Mouse (Mus musculus) cerebellum, adult 11 months (tissue): ENCODE measurements around the gene Matn1.
A peak's percentile ranks its signal among the peaks of the same experiment; 100 is the strongest.

ENCODE experiments used
- DNase-seq: peaks from one replicate; pipeline ENCODE4 v3.0.0; 2022

Matn1 gene

DNA sequence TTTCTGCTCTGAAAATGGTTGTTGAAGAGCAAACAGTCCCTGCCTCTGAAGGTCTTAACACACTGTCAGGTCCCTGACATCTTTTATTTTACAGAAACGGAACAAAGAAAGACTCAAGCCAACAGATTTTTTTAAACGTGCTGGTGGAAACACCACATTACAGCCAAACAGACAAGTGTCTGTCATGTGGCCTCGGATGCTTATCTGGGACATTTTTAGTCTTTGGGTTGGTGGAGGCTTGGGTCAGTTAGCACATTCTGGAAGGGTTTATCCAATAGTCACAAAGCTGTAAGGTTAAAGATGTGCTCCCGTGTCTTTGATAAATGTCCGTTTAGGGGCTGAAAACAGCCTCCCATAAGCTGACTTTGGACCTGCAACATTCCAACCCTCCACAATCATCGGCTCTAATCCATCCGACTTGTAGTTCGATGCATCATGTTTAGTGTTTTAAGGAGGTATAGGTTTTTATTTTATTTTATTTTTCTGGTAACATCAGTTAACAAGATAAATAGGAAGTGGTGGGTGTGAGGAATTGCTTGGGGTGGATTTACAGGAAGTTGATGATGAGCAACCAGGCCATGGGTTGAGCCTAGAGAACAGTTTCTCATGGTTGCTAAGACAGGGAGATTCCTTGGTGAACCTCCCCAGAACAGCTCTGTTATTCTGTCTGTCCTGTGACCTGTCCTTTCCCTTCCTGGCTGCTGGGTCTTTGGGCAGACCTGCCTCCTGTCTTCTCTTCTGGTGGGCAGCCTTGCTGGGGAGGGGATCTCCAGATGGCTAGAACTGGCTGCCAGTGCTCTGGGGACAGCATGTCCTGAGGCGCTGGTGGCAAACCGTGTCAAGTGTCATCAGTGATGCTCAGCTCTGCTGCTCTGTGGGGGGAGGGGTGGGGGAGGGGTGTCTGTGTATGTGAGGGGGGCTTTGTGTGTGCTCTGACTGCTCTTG lies 25.1 kb upstream of the Matn1 start:
- DNase-seq, result no peak

- no peak for DNase-seq
Observed at GRCm38 (mm10) chr4:130919750-130920356, 24.3 kb upstream of the Matn1 start.

- DNase-seq, result no peak
Observed at GRCm38 (mm10) chr4:130920951-130921693, 23.1 kb upstream of the Matn1 start.

- no peak for DNase-seq
Observed at GRCm38 (mm10) chr4:130921986-130922385, 22.2 kb upstream of the Matn1 start.

- DNase-seq, result no peak
Observed at GRCm38 (mm10) chr4:130926274-130926673, 17.9 kb upstream of the Matn1 start.

DNA sequence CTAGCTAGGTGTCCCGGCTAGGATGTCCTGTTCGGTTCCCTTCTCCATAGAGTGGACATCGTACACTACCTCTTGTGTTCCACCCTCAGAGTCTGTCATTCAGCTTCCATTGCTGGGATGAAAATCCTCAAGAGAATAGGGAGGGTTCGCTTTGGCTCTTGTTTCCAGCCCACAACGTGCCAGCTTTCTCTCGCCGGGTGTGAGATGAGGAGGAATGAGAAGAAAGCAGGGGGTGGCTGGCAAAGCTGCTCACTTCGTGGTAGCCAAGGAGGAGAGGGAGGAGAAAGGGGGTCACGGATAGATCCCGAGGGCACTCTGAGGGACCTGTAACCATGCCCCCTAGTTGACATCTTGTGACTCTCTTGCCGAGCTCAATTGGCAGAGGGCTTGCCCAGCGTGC lies 16.4 kb upstream of the Matn1 start:
- no peak for DNase-seq

- DNase-seq, result no peak
Observed at GRCm38 (mm10) chr4:130942644-130943043, 1.5 kb upstream of the Matn1 start.

DNA sequence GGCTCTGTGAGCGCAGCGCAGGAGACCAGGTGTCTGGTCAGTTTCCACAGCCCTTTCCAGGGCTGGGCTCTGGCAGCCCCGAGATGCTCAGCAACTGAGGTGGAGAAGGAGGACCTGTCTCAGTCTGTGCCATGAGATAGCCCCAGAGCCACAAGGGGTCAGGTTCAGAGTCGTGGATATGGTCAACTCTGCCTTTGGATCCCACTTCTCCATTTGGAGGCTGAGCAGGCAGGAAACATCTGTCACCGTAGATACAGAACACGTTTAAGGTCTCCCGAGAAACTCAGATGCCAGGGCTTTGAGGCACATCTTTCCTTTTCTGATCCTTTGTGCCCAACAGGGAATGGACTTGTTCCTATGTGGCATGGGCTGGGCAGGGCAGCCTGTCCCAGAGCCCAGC lies 594 bp downstream of the Matn1 start:
- DNase-seq, result no peak

GRCm38 (mm10) chr4:130947094-130947647 lies 3.0 kb downstream of the Matn1 start:
- peak; percentile 8 for DNase-seq

GRCm38 (mm10) chr4:130949821-130950384 lies 5.7 kb downstream of the Matn1 start:
- DNase-seq, result no peak

- peak; percentile 19 for DNase-seq
Observed at GRCm38 (mm10) chr4:130952531-130952930, 8.3 kb downstream of the Matn1 start.

DNA sequence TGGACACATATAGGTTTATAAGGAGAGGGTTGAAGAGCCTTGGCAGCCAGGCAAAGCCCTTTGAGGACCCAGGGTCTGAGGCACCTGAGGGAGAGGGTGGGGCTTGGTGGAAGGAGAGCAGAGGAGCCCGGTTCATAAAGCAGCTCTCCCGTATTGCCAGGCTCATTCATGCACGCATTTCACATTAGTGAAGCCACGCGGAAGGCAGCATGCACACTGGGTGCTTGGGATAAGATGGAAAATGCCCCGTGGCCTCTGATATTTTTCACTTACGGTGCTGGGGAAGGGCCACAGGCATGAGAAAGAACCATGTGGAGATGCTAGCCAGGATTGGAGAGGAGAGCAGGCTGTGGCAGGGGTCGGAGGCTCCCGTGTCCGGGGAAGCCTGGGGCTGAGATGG lies 13.0 kb downstream of the Matn1 start:
- DNase-seq, result no peak

GRCm38 (mm10) chr4:130958812-130959211 lies 14.6 kb downstream of the Matn1 start:
- no peak for DNase-seq

DNA sequence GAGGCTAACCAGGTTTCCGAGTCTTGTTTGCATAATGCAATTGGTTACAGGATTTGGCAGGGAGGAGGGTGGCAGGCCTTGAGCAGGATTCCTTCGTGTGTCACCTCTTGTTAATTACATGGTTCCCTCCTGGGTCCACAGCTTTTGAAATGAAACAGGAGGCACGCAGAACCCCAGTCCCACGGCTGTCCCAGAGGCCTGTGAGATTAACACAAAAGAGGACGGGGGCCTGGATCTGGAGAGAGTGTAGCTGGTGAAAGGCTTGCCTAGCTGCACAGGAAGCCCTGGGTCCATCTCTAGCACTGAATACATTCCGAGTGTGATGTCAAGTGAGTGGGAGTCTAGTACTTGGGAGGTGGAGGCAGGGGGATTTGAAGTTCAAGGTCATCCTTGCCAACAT lies 15.5 kb downstream of the Matn1 start:
- no peak for DNase-seq

GRCm38 (mm10) chr4:130960118-130960734 lies 16.0 kb downstream of the Matn1 start:
- DNase-seq, result peak; percentile 85

- no peak for DNase-seq
Observed at GRCm38 (mm10) chr4:130971278-130971677, 27.1 kb downstream of the Matn1 start.

DNA sequence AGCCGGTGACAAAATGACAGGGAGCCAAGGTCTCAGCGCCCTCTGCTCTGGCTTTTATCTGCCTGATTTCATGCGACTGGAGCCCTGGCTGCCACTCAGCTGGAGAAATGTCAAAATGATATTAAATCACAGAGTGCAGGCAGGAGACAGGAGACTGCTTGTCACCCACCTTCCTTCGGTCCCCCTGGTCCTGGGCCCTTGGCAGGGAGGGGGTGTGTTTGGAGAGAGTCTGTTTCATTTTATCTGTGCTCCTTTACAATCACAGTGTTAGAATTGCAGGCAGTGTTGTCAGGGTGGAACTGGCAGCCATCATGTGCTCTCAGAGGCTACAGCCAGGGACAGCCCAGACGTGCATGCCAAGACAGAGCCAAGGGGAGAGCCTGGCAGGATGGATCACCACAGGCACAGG lies 28.2 kb downstream of the Matn1 start:
- peak; percentile 28 for DNase-seq

- DNase-seq, result peak; percentile 8
Observed at GRCm38 (mm10) chr4:130973332-130974263, 29.4 kb downstream of the Matn1 start.

DNA sequence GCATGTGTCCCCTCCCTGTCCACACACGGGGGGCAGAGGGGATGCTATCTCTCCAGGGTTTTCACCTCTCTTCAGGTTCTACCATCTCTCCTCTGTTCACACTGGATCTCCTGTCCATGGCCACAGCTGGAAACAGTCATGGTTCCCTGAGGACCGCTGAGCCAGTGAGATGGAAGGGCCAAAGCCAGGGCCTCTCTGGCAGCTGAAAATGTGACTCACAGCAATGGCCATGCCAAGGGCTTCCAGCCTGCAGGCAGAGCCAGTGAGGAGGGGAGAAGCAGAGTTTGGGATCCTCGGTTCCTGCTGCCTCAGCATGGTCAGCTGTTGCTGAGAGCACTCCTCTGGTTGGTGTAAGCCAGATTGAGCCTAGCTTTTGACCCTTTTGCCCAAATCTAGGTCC lies 34.8 kb downstream of the Matn1 start:
- no peak for DNase-seq

GRCm38 (mm10) chr4:130984416-130985182 lies 40.4 kb downstream of the Matn1 start:
- DNase-seq, result no peak
